Mouse (Mus musculus) hindbrain, embryonic 13.5 days (tissue): ENCODE measurements at regions not wholly inside any gene's neighbourhood (a gene's known extent, or its start where the extent isn't known, plus 50 kb on each side); places are given as distances from the start of the nearest gene placed in this dataset.

Experiments
- ATAC-seq: fragments of 200-750 bp; cut with Nextera tagmentation; 2 replicates; pipeline ENCODE4 v1.8.0; 2017; ENCODE audit warnings: moderate TSS enrichment; ENCODE audit not compliant: low FRiP score
- H3K27ac ChIP-seq: fragments of 300-500 bp; sonication (generic); 2 replicates; pipeline ENCODE4 v1.5.1; 2015; ENCODE audit warnings: inconsistent platforms, mild to moderate bottlenecking, moderate library complexity
- H3K27me3 ChIP-seq: fragments of 300-500 bp; sonication (generic); 2 replicates; pipeline ENCODE4 v1.6.1; 2015; ENCODE audit warnings: mild to moderate bottlenecking, inconsistent platforms
- H3K36me3 ChIP-seq: fragments of 300-500 bp; sonication (generic); 2 replicates; pipeline ENCODE4 v1.6.1; 2015; ENCODE audit warnings: mild to moderate bottlenecking, inconsistent platforms
- H3K4me1 ChIP-seq: fragments of 300-500 bp; sonication (generic); replicated peaks from 2 replicates; pipeline ENCODE4 v1.6.1; 2015; ENCODE audit warnings: inconsistent platforms
- H3K4me2 ChIP-seq: fragments of 300-500 bp; sonication (generic); 2 replicates; pipeline ENCODE4 v1.6.1; 2015; ENCODE audit warnings: inconsistent platforms, mild to moderate bottlenecking, moderate library complexity
- H3K4me3 ChIP-seq: fragments of 300-500 bp; sonication (generic); 2 replicates; pipeline ENCODE4 v1.5.1; 2015; ENCODE audit warnings: mild to moderate bottlenecking, inconsistent platforms
- H3K9ac ChIP-seq: fragments of 300-500 bp; sonication (generic); 2 replicates; pipeline ENCODE4 v1.6.1; 2015; ENCODE audit warnings: mild to moderate bottlenecking, inconsistent platforms
- H3K9me3 ChIP-seq: fragments of 300-500 bp; sonication (generic); 2 replicates; pipeline ENCODE4 v1.6.1; 2016; ENCODE audit warnings: inconsistent platforms
- WGBS: fragments of 180-500 bp; shearing (Covaris S2); methylation state at CpG from one replicate; pipeline ENCODE4 v1.1.7; 2015; 5-methylcytosine and 5-hydroxymethylcytosine counted together

- Histone ChIP-seq H3K9ac (no peak overlapping the region), H3K27me3 (no peaks in the 10 kb centered on the region), H3K4me3 (no peak overlapping the region), H3K4me1 (peaks cover 25% of the 10 kb centered on the region), H3K9me3 (no peaks in the 10 kb centered on the region), H3K36me3 (no peaks in the 10 kb centered on the region), H3K4me2 (no peak overlapping the region), H3K27ac (no peak overlapping the region)
- ATAC-seq = no peak
- WGBS = 70% methylated on average over 7 of the region's 7 CpGs
Measured at GRCm38 (mm10) chr8:34474593-34474992, 363.1 kb upstream of the Gm10131 start.

GRCm38 (mm10) chr8:34473769-34474168 lies 362.2 kb upstream of the Gm10131 start:
- no peak for ATAC-seq
- no peak overlapping the region for H3K27ac ChIP-seq

DNA sequence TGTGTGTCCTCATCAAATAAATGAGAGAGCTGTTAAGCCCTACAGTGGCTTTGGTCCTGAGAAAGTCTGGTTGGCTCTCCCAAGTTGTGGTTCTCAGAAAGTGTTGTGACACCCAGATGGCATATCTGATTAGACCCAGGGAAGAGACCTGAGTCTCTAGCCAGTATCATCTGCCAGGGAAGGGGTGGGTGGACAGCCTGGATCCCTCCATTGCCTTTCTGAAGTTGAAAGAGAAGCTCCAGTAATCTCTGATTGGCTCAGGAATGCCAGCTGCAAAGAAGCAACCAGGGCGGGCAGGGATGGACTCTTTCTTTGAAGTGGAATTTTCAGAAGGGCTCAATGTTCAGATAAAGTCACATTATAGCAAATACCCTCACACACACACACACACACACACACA lies 361.8 kb upstream of the Gm10131 start:
- Histone ChIP-seq H3K27me3 (no peaks in the 10 kb centered on the region), H3K36me3 (no peaks in the 10 kb centered on the region), H3K4me3 (no peak overlapping the region), H3K4me1 (peaks cover 31% of the 10 kb centered on the region), H3K9me3 (no peaks in the 10 kb centered on the region), H3K4me2 (no peak overlapping the region), H3K9ac (no peak overlapping the region), H3K27ac (no peak overlapping the region)
- no peak for ATAC-seq
- WGBS = 72% methylated on average over 1 of the region's 1 CpGs

More at GRCm38 (mm10) chr8:34473769-34474168, 362.2 kb upstream of the Gm10131 start:
- peaks cover 30% of the 10 kb centered on the region for H3K4me1 ChIP-seq
- no peaks in the 10 kb centered on the region for H3K27me3 ChIP-seq
- no peak overlapping the region for H3K4me2 ChIP-seq
- no peaks in the 10 kb centered on the region for H3K36me3 ChIP-seq
- H3K9me3 ChIP-seq = no peaks in the 10 kb centered on the region
- no peak overlapping the region for H3K4me3 ChIP-seq
- H3K9ac ChIP-seq = no peak overlapping the region
- 80% methylated on average over 10 of the region's 10 CpGs for WGBS

DNA sequence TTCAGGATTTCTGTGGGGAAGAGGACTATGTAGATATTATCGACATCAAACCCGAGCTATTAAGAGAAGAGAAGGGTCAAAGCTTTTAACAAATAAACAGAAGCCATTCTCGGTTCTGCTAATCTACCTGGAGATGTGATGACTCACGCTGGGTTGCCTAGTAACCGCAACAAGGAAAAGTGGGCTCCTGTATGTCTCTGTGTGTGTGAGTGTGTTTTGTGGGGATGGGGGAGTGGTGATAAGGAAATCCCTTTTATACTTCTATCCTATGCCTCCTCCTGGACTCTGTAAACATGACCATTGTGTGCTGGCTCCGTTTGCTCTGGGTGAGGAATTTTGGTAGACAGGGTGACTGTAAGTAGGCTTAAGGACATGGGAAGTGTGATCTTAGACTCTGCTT lies 361.3 kb upstream of the Gm10131 start:
- no peak; the same call in 1 of the 2 replicates for ATAC-seq
- Histone ChIP-seq H3K9ac (no peak overlapping the region), H3K4me3 (no peak overlapping the region), H3K36me3 (no peaks in the 10 kb centered on the region), H3K9me3 (no peaks in the 10 kb centered on the region), H3K4me2 (no peak overlapping the region), H3K27ac (no peak overlapping the region), H3K27me3 (no peaks in the 10 kb centered on the region), H3K4me1 (peaks cover 31% of the 10 kb centered on the region)
- WGBS = 42% methylated on average over 6 of the region's 6 CpGs

GRCm38 (mm10) chr8:34472434-34472833 lies 360.9 kb upstream of the Gm10131 start:
- H3K9ac ChIP-seq = no peak overlapping the region
- H3K4me1 ChIP-seq = peaks cover 31% of the 10 kb centered on the region
- H3K27ac ChIP-seq = no peak overlapping the region
- no peaks in the 10 kb centered on the region for H3K27me3 ChIP-seq
- ATAC-seq = no peak
- H3K36me3 ChIP-seq = no peaks in the 10 kb centered on the region
- WGBS = 41% methylated on average over 8 of the region's 8 CpGs
- H3K4me3 ChIP-seq = no peak overlapping the region
- no peak overlapping the region for H3K4me2 ChIP-seq
- no peaks in the 10 kb centered on the region for H3K9me3 ChIP-seq

DNA sequence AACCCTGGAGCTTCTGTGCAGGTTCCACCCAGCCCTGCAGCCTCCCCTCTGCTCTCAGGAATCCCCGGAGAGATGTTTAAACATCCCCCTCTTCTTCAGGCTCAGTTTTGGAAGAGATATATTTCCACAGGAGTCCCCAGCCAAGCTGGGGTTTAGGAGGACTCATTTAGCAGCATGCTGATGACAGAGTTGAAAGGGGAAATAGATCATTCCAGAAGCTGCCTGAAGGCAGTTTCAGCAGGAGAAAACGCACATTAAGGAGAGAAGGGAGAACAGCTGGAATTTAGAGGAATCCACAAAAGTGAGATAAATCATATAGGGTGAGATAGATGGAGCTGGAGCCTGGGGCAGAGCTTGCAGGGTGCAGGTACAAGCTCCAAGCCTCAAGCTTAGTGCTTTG lies 357.6 kb upstream of the Gm10131 start:
- peaks cover 5% of the 10 kb centered on the region; the same call in 1 of the 2 replicates for H3K9me3 ChIP-seq
- H3K27me3 ChIP-seq = no peaks in the 10 kb centered on the region
- no peaks in the 10 kb centered on the region for H3K36me3 ChIP-seq
- H3K4me1 ChIP-seq = peaks cover 27% of the 10 kb centered on the region
- no peak overlapping the region for H3K4me3 ChIP-seq
- H3K9ac ChIP-seq = no peak overlapping the region
- 74% methylated on average over 2 of the region's 2 CpGs for WGBS
- H3K4me2 ChIP-seq = no peak overlapping the region
- no peak for ATAC-seq
- H3K27ac ChIP-seq = no peak overlapping the region

GRCm38 (mm10) chr8:34466786-34467364 lies 355.3 kb upstream of the Gm10131 start:
- Histone ChIP-seq H3K36me3 (no peaks in the 10 kb centered on the region), H3K9ac (no peak overlapping the region), H3K4me1 (peaks cover 8% of the 10 kb centered on the region), H3K4me3 (no peak overlapping the region), H3K27me3 (no peaks in the 10 kb centered on the region), H3K9me3 (peaks cover 5% of the 10 kb centered on the region; the same call in 1 of the 2 replicates), H3K4me2 (no peak overlapping the region), H3K27ac (no peak overlapping the region)
- 75% methylated on average over 5 of the region's 5 CpGs for WGBS
- ATAC-seq = no peak

DNA sequence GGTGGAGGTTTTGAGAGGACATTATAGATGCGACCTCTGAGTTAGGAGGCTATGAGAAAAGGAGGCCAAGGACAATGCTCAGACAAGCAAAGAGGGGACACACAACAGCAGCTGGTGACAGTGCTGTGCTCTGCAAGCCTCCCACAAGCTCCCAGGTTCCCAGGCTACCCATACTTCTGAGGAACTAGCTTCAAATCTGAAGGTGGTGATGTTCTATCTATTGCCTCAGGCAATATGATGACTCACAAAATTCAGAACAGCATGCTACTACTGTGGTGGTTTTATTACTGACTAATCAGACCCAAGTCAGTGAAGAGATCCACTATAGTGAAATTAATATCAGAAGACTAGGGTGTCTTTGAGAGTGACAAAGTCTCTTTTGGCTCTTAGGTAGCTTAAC lies 353.9 kb upstream of the Gm10131 start:
- Histone ChIP-seq H3K9me3 (peaks cover 9% of the 10 kb centered on the region; the same call in 1 of the 2 replicates), H3K4me3 (no peak overlapping the region), H3K4me1 (peaks cover 8% of the 10 kb centered on the region), H3K36me3 (no peaks in the 10 kb centered on the region), H3K27me3 (no peaks in the 10 kb centered on the region), H3K27ac (no peak overlapping the region), H3K9ac (no peak overlapping the region), H3K4me2 (no peak overlapping the region)
- 93% methylated on average over 1 of the region's 1 CpGs for WGBS
- ATAC-seq = no peak

DNA sequence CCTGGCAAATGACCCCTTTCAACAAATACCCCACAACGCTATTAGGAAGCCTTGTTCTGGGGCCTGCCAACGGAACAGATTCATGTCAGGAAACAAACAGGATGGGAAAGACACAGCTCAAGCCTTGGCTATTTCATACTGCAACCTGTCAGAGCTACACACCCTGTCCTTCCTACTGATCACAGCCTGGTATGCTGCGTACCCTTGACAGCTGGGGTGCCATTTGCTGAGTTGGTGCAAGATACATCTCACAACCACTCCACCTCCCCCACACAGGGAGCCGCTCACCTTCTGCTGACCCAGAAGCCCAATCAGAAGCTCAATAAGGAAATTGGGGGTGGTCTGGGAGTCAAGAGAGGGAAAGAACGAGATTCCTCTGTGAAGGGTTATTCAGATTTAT lies 350.7 kb upstream of the Gm10131 start:
- 90% methylated on average over 5 of the region's 5 CpGs for WGBS
- H3K4me3 ChIP-seq = no peak overlapping the region
- H3K4me2 ChIP-seq = no peak overlapping the region
- H3K27ac ChIP-seq = no peak overlapping the region
- ATAC-seq = no peak
- no peaks in the 10 kb centered on the region for H3K36me3 ChIP-seq
- H3K9me3 ChIP-seq = peaks cover 9% of the 10 kb centered on the region; the same call in 1 of the 2 replicates
- no peaks in the 10 kb centered on the region for H3K27me3 ChIP-seq
- H3K9ac ChIP-seq = no peak overlapping the region
- H3K4me1 ChIP-seq = no peaks in the 10 kb centered on the region

DNA sequence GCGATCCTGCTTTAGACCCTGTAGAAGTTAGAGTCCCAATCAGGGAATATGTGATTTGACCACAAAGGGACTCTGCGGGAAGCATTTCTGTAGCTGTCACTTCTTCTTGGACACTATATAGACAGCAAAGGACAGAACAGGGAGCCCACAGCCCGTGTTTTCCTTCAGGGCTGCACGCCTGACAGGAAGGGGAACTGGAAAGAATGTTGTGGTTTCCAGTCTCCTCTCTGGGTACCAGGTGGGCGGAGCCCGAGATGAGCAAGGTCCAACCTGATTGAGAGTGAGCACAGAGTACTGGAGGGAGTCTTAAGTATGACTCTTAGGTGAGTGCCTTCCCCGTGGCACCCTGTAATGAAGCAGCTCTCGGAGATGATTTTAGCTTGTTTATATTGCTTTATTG lies 346.8 kb upstream of the Gm10131 start:
- H3K27me3 ChIP-seq = no peaks in the 10 kb centered on the region
- H3K9me3 ChIP-seq = 0 out of 2 replicates have a peak, but pooled peaks cover 4% of the 10 kb centered on the region
- 88% methylated on average over 8 of the region's 8 CpGs for whole genome bisulfite sequencing

GRCm38 (mm10) chr8:34456543-34456942 lies 345.0 kb upstream of the Gm10131 start:
- Histone ChIP-seq H3K36me3 (no peaks in the 10 kb centered on the region), H3K27ac (no peak overlapping the region), H3K9ac (no peak overlapping the region), H3K4me2 (no peak overlapping the region), H3K27me3 (no peaks in the 10 kb centered on the region), H3K4me3 (no peak overlapping the region), H3K4me1 (peaks cover 5% of the 10 kb centered on the region), H3K9me3 (0 out of 2 replicates have a peak, but pooled peaks cover 4% of the 10 kb centered on the region)
- no peak for ATAC-seq
- WGBS = 80% methylated on average over 3 of the region's 3 CpGs

More for the DNA sequence above, 346.8 kb upstream of the Gm10131 start:
- Histone ChIP-seq H3K4me2 (no peak overlapping the region), H3K4me1 (no peaks in the 10 kb centered on the region), H3K36me3 (no peaks in the 10 kb centered on the region), H3K4me3 (no peak overlapping the region), H3K9ac (no peak overlapping the region), H3K27ac (no peak overlapping the region)
- no peak for ATAC-seq

DNA sequence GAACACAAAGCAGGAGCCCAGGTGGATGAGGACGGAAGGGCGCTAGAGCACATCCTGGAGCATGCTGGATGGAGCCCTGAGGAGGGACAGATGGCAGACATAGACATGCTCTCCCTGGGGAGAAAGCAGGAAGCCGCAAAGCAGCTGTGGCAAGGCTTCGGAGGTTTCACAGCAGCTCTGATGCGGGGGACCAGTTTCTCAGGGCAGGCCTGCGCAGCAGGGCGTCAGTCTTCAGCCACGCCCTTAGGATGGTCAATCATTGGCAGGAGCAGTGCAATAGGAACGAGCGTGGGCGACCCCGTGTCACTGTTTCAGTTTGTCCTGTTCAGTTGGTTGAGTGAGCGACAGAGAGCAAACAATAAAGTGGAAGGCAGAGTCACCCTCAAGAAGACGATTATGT lies 343.8 kb upstream of the Gm10131 start:
- 65% methylated on average over 14 of the region's 14 CpGs for WGBS

DNA sequence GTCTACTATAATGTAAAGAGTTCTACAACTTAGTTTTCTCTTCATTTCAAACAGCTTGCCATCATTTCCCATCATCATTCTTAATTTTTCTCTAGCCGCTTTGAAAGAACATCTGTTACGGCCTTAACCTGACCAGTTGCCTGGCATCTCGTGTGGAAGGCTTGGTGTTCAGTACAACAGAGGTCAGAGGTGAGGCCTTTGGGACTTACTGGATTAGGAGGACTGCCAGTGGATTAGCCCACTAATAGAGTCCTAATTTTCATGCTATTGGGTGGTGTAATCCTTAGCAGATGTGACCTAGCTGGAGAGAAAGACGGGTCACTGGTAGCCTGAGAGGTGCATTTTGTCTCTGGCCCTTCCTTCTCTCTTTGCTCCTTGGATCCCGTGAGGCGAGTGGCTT lies 341.3 kb upstream of the Gm10131 start:
- peaks cover 13% of the 10 kb centered on the region for H3K4me1 ChIP-seq
- WGBS = 86% methylated on average over 6 of the region's 6 CpGs
- no peaks in the 10 kb centered on the region for H3K36me3 ChIP-seq
- no peak for ATAC-seq
- no peak overlapping the region for H3K4me3 ChIP-seq
- H3K9me3 ChIP-seq = no peaks in the 10 kb centered on the region
- no peak overlapping the region for H3K27ac ChIP-seq
- H3K27me3 ChIP-seq = no peaks in the 10 kb centered on the region
- H3K4me2 ChIP-seq = no peak overlapping the region
- H3K9ac ChIP-seq = no peak overlapping the region

More for the DNA sequence above, 343.8 kb upstream of the Gm10131 start:
- ATAC-seq = no peak
- Histone ChIP-seq H3K4me1 (peaks cover 6% of the 10 kb centered on the region), H3K27me3 (no peaks in the 10 kb centered on the region), H3K9me3 (no peaks in the 10 kb centered on the region), H3K36me3 (no peaks in the 10 kb centered on the region), H3K27ac (no peak overlapping the region), H3K4me2 (no peak overlapping the region), H3K4me3 (no peak overlapping the region), H3K9ac (no peak overlapping the region)
